Mouse (Mus musculus) spleen, postnatal 10 days (tissue): ENCODE results near the gene Psmb1.
"Not testable (repeated sequence)": the region's sequence is repeated elsewhere in the genome, so short reads cannot be mapped to it uniquely, and the experiment has no call there.

Experiments used
- DNase-seq, 2 experiments: peaks; one replicate each; pipeline ENCODE4 v3.0.0; 2021 to 2022; ENCODE audit warnings: low spot score in 2 of 2

Psmb1 gene

DNA sequence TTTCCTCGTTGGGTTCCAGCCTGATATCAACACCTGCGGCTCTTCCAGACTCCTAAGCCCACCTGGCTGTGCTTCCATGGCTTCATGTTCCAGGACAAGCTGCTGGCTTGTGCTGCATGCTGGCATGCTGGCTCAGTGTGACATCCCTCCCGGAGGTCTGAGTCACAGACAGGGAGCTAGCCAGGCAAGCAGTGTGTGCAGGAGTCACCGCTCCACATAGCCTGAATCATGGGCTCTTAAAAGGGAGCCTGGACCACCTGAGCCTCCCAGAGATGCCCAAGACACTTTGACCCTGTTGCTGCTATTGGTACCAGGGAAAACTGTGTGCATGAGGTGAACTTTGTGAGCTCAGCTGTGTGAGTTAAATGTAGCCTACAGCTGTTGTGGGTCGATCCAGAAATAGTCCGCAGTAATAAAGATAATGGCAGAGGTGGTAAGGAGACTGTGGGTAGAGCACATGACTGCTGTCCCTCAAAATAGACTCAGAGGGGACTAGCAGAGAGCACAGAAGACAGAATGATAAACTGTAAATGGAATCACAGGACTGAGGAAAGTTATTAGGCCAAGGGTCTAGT lies 37.5 kb downstream of the Psmb1 start:
- DNase-seq, result no peak

GRCm38 (mm10) chr17:15459761-15460160 lies 39.8 kb downstream of the Psmb1 start:
- DNase-seq, result no peak

GRCm38 (mm10) chr17:15456595-15456994 lies 43.0 kb downstream of the Psmb1 start:
- no peak for DNase-seq

- DNase-seq, result no peak
These were observed 44.3 kb downstream of the Psmb1 start for GRCm38 (mm10) chr17:15455203-15455602.

DNA sequence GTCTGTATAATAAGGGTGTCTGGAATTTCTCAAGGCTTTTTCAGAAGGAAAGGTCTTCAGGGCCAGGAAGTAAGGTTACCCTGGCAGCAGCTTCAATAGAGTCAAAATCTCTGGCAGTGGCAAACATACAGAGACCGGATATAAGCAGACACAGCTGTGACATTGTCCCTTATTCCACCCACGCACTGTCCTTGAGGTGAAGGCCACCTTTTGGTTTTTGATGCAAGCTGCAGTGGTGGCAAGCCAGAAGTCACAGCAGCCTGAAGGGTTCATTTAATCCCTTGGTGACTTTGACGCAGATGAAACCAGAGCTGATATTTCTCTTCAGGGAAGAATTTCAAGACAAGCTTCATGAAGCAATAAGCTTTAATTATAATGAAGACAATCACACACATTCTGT lies 49.9 kb downstream of the Psmb1 start:
- DNase-seq, result no peak

DNA sequence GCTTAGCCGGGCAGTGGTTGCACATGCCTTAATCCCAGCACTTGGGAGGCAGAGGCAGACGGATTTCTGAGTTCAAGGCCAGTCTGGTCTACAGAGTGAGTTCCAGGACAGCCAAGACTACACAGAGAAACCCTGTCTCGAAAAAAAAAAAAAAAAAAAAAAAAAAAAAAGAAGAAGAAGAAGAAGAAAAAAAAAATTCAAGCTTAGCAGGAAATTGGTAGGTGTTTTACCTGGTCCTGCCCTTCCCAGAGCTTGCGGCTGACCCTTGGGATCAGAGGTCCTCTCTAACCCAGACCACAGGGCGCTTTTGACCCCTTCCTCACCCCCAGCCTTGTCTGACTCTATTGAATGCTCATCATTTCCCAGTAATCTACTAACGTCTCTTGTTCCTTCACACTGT lies 50.4 kb downstream of the Psmb1 start:
- not testable (repeated sequence) for DNase-seq

- DNase-seq, result no peak
These were observed 51.7 kb downstream of the Psmb1 start for GRCm38 (mm10) chr17:15447831-15448230.

GRCm38 (mm10) chr17:15445421-15445820 lies 54.1 kb downstream of the Psmb1 start:
- no peak for DNase-seq

- no peak for DNase-seq
These were observed 59.0 kb downstream of the Psmb1 start for GRCm38 (mm10) chr17:15440463-15441121.

- no peak for DNase-seq
These were observed 59.5 kb downstream of the Psmb1 start for GRCm38 (mm10) chr17:15440067-15440462.

- no peak for DNase-seq
These were observed 64.8 kb downstream of the Psmb1 start for GRCm38 (mm10) chr17:15434748-15435147.

GRCm38 (mm10) chr17:15432036-15432435 lies 67.5 kb downstream of the Psmb1 start:
- DNase-seq, result no peak

GRCm38 (mm10) chr17:15431551-15431950 lies 68.0 kb downstream of the Psmb1 start:
- DNase-seq, result no peak

DNA sequence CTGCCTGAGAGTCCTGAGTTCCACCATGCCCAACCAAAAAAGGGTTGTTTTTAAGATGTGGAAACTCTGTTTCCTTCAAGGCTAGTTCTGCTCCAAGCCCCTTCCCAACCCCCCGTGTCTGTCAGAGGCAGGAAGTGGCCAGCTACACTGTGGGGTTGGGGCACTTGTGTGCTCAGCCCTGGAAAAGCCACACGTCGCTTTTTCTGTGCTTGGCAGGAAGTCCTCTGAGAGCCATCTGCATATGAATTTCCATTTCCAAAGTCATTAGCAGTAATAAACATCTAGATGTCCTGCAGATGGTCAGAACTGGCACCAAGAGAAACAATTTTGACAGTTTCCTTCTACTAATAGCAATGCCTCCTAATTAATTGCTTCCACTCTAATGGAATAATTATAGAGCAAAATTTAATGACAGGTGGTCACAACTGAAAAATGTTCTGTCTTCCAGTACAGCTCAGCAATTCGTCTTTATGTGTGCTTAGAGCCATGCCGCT lies 68.5 kb downstream of the Psmb1 start:
- DNase-seq, result no peak

GRCm38 (mm10) chr17:15429937-15430336 lies 69.6 kb downstream of the Psmb1 start:
- no peak for DNase-seq

DNA sequence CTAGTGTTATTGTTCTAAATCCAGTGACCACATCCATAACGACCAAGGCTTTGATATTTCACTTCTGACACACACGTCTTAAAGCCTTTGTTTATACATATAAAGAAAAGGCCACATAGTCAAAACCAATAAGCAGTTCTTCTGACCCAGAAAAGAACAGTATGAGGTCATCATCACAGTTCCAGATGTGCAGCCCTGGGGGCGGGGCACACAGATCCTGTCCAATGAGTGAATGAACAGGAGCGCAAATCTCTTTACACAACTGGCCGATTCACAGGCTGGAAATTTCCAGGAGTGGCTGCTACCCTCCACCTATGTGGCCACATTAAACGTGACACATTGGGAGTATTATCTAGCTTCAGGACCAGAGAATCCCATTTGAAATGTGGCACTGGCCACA lies 70.1 kb downstream of the Psmb1 start:
- DNase-seq, result no peak

GRCm38 (mm10) chr17:15425931-15426330 lies 73.6 kb downstream of the Psmb1 start:
- no peak for DNase-seq
